Mouse (Mus musculus): ENCODE data around the gene Hmgn1.
A peak's percentile ranks its signal among the peaks of the same experiment; 100 is the strongest.
"Not testable (repeated sequence)": the region's sequence is repeated elsewhere in the genome, so short reads cannot be mapped to it uniquely, and the experiment has no call there.

The Hmgn1 gene

GRCm38 (mm10) chr16:96127657-96128344, at the start of gene Hmgn1:
Gene Hmgn1 (minus strand): TSS chr16:96127729.
- DNase-seq (ENCODE audit: low spot score) = peak; percentile 97

- no peak for DNase-seq (ENCODE audit: low spot score)
Observed at GRCm38 (mm10) chr16:96175399-96175798, 47.9 kb upstream of the Hmgn1 start.

DNA sequence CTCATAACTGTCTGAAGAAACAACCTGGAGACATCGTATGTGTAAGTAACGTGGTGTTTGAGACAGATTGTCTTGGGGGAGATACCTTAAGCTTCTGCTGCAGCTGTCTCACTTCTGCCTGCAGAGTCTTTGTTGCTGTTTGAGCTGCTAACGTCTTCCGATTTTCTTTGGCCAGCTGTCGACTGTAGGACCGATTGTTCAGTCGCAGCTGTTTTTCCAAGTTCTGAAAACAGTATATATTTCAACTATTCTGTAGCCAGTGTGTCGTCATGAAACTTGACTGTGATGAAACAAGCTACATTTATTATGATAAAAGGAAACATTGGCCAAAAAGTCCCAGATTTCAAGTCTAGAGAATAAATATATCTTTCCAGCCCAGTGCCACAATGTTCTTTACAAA, 46.1 kb upstream of the Hmgn1 start:
- DNase-seq (ENCODE audit: low spot score) = no peak

GRCm38 (mm10) chr16:96168837-96169236, 41.3 kb upstream of the Hmgn1 start:
- DNase-seq (ENCODE audit: low spot score) = no peak

GRCm38 (mm10) chr16:96165723-96166264, 38.3 kb upstream of the Hmgn1 start:
- DNase-seq (ENCODE audit: low spot score) = no peak

- no peak for DNase-seq (ENCODE audit: low spot score)
Observed at GRCm38 (mm10) chr16:96161336-96161735, 33.8 kb upstream of the Hmgn1 start.

GRCm38 (mm10) chr16:96160927-96161326, 33.4 kb upstream of the Hmgn1 start:
- DNase-seq (ENCODE audit: low spot score) = no peak

GRCm38 (mm10) chr16:96159794-96160346, 32.3 kb upstream of the Hmgn1 start:
- no peak for DNase-seq (ENCODE audit: low spot score)

DNA sequence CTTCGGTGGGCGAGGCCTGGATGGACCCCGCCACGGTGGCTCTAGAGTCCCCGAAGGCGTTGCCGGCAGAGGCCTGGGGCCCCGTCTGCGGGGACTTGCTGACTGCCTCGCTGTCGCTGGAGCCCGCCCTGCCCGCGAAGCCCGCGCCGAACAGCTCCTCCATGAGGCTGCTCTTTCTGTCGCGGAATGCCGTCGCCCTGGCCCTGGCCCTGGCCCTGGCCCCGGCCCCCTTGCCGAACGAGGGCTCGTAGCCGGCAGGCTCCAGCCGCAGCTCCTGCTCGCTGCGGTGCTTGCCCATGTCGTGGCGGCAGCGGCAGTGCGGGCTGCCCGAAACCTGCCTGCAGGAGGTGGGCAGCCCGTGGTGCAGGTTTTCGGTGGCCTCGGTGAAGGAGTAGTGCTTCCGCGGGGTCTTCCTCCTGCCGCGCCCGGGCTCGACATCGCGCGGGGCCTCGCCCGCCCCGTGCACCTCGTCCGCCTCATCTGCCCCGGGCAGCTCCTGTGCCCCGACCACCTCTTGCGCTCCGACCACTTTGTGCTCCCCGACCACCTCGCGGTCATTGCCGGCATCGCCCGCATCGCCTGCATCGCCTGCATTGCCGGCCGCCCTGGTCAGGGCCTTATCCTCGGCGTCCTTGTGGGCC, 31.7 kb upstream of the Hmgn1 start:
- peak; percentile 35 for DNase-seq (ENCODE audit: low spot score)

- DNase-seq (ENCODE audit: low spot score) = no peak
Observed at GRCm38 (mm10) chr16:96158511-96159080, 31.1 kb upstream of the Hmgn1 start.

DNA sequence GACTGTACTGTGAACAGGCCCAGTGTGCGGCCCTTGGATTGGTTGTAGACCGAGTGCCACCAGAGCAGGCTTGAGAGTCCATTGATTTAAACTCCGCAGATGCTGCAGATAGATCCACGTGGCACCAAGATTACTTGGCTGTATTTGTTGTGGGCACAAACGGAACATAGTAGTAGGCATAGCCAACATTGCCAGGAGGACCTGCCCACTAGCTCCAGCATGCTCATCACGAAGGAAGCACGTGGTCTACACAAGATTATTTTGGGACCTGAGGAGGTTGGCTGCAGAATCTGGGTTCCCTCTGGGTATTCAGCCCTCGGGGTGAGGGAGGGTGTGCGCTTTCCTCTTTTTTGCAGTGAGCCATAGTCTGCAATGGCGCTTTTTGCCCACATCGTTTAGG, 29.6 kb upstream of the Hmgn1 start:
- peak; percentile 76 for DNase-seq (ENCODE audit: low spot score)

DNA sequence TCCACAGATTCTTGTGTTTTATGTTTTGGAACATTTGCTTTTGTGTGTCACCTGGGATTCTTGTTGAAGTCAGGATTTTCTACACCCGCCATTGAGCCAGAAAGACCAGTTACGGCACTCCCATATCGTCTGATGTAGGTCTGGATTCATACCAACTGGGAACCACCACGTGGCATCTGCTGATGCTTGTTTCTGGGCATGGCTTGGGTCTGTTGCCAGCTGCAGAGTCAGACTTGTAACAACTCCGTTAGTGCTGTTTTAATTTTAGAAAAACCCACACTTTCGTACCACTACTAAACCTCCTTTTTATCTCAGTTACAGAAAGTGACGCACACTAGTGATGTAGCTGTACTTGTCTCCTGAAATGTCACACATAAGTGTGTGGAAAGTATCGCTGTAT, 28.5 kb upstream of the Hmgn1 start:
- DNase-seq (ENCODE audit: low spot score) = peak; percentile 69

DNA sequence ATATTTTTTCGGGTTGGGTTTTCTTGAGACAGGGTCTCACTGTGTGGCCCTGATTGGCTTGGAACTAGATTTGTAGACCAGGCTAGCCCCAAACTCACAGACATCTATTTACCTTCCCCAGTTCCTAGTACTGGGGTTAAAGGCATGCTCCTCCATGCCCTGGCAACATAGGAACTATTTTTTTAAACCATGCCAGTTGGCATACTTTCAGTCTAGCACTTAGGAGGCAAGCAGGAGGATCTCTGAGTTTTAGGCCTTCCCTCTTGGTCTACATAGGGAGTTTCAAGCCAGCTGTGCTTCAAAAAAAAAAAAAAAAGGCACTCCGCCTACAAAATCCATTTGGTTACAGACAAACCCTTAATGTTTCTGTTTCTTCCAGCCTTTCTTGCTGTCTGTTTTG, 26.9 kb upstream of the Hmgn1 start:
- no peak for DNase-seq (ENCODE audit: low spot score)

GRCm38 (mm10) chr16:96151551-96151950, 24.0 kb upstream of the Hmgn1 start:
- peak; percentile 70 for DNase-seq (ENCODE audit: low spot score)

GRCm38 (mm10) chr16:96150995-96151394, 23.5 kb upstream of the Hmgn1 start:
- DNase-seq (ENCODE audit: low spot score) = no peak

DNA sequence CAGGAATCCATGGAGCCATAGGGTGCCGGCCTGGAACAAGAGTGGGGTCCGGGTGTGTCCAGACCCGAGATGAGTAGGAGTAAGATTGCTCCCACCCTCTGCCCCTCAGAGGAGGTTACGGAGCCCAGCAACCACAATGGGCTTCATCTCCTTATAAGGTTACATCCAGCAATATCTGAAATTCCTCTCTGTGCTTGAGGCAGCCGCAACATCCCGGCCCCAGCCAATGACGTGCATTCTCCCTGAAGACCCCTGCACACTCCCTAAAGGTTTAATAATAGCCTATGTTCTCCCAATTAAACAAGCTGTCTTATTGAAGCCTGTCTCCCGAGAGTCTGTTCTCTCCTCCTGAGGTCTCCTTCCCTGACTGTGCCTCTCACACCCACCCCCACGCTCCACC, 21.8 kb upstream of the Hmgn1 start:
- DNase-seq (ENCODE audit: low spot score) = no peak

DNA sequence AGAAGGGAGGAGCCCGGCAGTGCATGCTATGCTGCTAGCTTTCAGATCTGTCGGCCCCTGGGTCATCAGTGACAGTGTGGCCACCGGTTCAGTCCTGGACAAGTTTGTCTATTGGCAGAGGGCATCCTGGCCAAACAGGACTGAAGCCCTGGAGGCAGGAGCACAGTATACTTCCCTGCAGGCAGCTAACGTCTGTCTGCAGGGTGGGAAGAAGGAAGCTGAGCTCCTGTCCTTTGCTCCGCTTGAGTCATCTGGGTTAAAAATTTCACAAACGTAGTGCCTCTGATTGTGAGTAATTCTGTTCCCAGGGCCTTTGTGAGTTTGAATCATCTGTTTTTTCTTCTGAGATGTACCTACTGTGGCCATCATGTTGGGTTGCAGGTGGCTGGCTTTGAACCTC, 21.3 kb upstream of the Hmgn1 start:
- DNase-seq (ENCODE audit: low spot score) = no peak

- DNase-seq (ENCODE audit: low spot score) = no peak
Observed at GRCm38 (mm10) chr16:96145814-96146213, 18.3 kb upstream of the Hmgn1 start.

DNA sequence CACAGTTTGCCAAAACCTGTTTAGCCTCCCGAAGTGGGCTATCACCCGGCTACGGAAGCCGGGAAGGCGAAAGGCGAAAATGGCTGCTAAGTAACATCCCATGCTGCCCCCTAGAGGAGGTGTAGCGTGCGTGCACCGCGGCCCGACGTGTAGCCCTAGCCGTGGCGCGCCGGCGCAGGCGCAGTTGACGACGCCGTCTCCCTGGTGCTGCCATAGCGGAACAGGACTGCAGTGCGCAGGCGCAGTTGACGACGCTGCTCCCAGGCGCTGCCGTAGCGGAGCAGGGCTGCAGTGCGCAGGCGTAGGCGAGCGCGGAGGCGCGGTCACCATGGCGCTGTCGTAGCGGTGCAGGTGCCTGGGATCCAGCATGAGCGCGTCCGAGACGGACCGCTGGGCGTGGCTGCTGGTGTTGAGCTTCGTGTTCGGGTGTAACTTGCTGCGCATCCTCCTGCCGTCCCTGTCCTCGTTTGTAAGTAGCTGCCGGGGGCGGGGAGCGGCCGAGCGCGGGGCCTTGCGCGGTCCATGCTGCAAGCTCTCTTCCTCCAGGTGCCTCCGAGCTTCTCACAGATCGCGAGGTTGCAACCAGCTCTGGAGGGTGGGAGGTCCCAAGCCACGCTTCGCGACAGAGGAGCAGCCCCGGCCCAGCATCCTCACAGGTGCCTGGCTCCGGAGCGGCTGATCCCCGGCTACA, 17.7 kb upstream of the Hmgn1 start, which contains the start of gene Wrb:
Gene Wrb, plus strand, starts transcription at position 298 of the 691 bp plus-strand sequence.
- peak; percentile 100 for DNase-seq (ENCODE audit: low spot score)

- DNase-seq (ENCODE audit: low spot score) = not testable (repeated sequence)
Observed at GRCm38 (mm10) chr16:96144748-96145109, 17.2 kb upstream of the Hmgn1 start.

DNA sequence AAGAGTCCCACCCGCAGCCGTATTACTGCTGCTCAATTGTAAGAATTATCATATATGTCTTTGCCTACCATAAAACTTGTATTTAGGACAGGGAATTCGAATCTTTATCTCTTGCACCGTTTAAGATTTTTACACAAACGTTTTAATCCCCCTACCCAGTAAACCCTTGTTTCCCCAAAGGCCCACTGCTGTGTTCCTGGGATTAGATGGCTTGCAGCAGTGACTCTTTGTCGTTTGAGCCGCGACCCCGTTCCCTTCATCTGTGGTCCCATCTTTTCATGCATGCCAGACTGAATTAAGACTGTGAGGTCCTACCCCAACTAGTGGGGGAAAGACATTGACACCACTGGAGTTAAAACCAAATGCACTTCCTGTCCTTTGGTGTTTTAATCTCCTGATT, 937 bp upstream of the Hmgn1 start:
- no peak for DNase-seq (ENCODE audit: low spot score)

DNA sequence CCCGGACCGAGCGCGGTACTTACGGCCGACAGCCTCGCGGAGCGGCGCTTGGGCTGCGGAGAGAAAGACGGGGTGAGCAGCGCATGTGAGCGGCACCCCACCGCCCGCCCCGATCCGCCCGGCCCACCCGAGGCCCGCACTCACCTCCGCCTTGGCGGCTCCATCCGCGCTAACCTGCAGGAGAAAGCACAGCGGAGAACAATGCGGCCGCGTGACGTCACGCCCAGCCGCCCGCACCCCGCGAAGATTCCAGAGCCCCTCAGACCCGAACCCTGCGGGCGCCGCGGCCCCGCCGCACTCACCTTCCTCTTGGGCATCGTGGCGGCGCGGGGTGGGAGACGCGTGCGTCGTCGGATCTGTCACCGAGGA, 257 bp downstream of the Hmgn1 start:
- DNase-seq (ENCODE audit: low spot score) = no peak

All from layer of hippocampus, adult 11-12 months (tissue).